Mouse (Mus musculus) neural tube, embryonic 11.5 days (tissue): ENCODE results near the gene Acsbg2. TPM values are rescaled to one million over a fixed set of nuclear protein-coding genes. Genes with fewer than 3 reads are reported as not detected.

Source experiments
- ATAC-seq: fragments of 200-750 bp; cut with Nextera tagmentation; 2 replicates; pipeline ENCODE4 v1.8.0; 2017; ENCODE audit warnings: moderate number of reproducible peaks, mild to moderate bottlenecking, moderate TSS enrichment, moderate library complexity; ENCODE audit not compliant: insufficient read depth, low FRiP score, low TSS enrichment
- DNase-seq: peaks from one replicate; pipeline ENCODE4 v3.0.0-alpha.2; 2015; ENCODE audit warnings: low spot score
- H3K27ac ChIP-seq: fragments of 300-500 bp; sonication (generic); 2 replicates; pipeline ENCODE4 v1.5.1; 2014; ENCODE audit warnings: low read depth, mild to moderate bottlenecking, low read length
- H3K27me3 ChIP-seq: fragments of 300-500 bp; sonication (generic); 2 replicates; pipeline ENCODE4 v1.6.1; 2014; ENCODE audit warnings: mild to moderate bottlenecking, low read length, mixed read lengths; ENCODE audit not compliant: control insufficient read depth, insufficient read depth
- H3K36me3 ChIP-seq: fragments of 300-500 bp; sonication (generic); 2 replicates; pipeline ENCODE4 v1.6.1; 2014; ENCODE audit warnings: mild to moderate bottlenecking, low read length, moderate library complexity, mixed read lengths; ENCODE audit not compliant: control insufficient read depth, insufficient read depth
- H3K4me1 ChIP-seq: fragments of 300-500 bp; sonication (generic); 2 replicates; pipeline ENCODE4 v1.6.1; 2014; ENCODE audit warnings: low read length, mixed read lengths; ENCODE audit not compliant: control insufficient read depth, insufficient read depth
- H3K4me2 ChIP-seq: fragments of 300-500 bp; sonication (generic); 2 replicates; pipeline ENCODE4 v1.6.1; 2014; ENCODE audit warnings: low read depth, mild to moderate bottlenecking, moderate library complexity
- H3K4me3 ChIP-seq: fragments of 300-500 bp; sonication (generic); 2 replicates; pipeline ENCODE4 v1.5.1; 2014; ENCODE audit warnings: low read depth, low read length
- H3K9ac ChIP-seq: fragments of 300-500 bp; sonication (generic); 2 replicates; pipeline ENCODE4 v1.6.1; 2014; ENCODE audit warnings: mild to moderate bottlenecking, low read length
- H3K9me3 ChIP-seq: fragments of 300-500 bp; sonication (generic); 2 replicates; pipeline ENCODE4 v1.6.1; 2016; ENCODE audit warnings: low read length; ENCODE audit not compliant: control insufficient read depth
- WGBS: fragments of 180-500 bp; shearing (Covaris S2); extraction: QIAGEN DNeasy Blood & Tissue Kit; methylation state at CpG from one replicate; pipeline ENCODE4 v1.1.7; 2014; 5-methylcytosine and 5-hydroxymethylcytosine counted together
- polyA plus RNA-seq: library from polyadenylated mRNA; unstranded; fragments of >200 nt; fragmentation: Nextera tagmentation; extraction: Ambion mirVana; gene quantifications from 2 replicates; pipeline ENCODE4 v1.2.1, GENCODE M21; 2014

The Acsbg2 gene
- polyA plus RNA-seq, 1 experiment from 2014 or later: not detected

DNA sequence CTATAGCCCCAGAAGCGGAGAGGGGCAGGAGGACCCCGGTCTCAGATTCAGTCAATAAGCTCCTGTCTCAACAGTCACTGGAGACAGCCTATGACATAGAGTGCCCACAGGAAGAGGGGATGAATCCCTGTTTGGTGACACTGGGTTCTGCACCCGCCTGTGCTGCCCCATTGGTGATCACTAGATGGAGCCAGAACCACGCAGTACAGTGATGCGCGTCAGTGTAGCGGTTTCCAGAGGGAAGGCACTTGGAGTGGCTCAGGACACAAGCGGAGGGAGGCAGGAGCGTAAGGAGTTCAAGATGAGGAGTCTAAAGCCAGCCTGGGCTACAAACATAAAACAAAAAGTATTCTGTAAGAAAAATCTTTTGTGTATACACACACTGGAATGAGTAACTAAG, 65.7 kb downstream of the Acsbg2 start:
- H3K9ac ChIP-seq: no peak overlapping the region
- H3K9me3 ChIP-seq: no peaks in the 10 kb centered on the region
- 10% methylated on average over 9 of the region's 9 CpGs for WGBS
- ATAC-seq (peak; percentile 81), DNase-seq (peak; percentile 85)
- no peak overlapping the region for H3K4me2 ChIP-seq
- peaks cover 14% of the 10 kb centered on the region for H3K4me1 ChIP-seq
- no peaks in the 10 kb centered on the region for H3K36me3 ChIP-seq
- H3K4me3 ChIP-seq: no peak overlapping the region
- H3K27ac ChIP-seq: no peak overlapping the region
- H3K27me3 ChIP-seq: no peaks in the 10 kb centered on the region

- no peaks in the 10 kb centered on the region for H3K27me3 ChIP-seq
- no peak overlapping the region for H3K4me3 ChIP-seq
- 72% methylated on average over 1 of the region's 1 CpGs for WGBS
- no peaks in the 10 kb centered on the region for H3K36me3 ChIP-seq
- no peaks in the 10 kb centered on the region for H3K9me3 ChIP-seq
- no peak overlapping the region for H3K9ac ChIP-seq
- H3K4me2 ChIP-seq: no peak overlapping the region
- H3K4me1 ChIP-seq: peaks cover 10% of the 10 kb centered on the region
- DNase-seq: no peak
- H3K27ac ChIP-seq: no peak overlapping the region
- no peak for ATAC-seq
These were observed 68.5 kb downstream of the Acsbg2 start for GRCm38 (mm10) chr17:56805784-56806183.

DNA sequence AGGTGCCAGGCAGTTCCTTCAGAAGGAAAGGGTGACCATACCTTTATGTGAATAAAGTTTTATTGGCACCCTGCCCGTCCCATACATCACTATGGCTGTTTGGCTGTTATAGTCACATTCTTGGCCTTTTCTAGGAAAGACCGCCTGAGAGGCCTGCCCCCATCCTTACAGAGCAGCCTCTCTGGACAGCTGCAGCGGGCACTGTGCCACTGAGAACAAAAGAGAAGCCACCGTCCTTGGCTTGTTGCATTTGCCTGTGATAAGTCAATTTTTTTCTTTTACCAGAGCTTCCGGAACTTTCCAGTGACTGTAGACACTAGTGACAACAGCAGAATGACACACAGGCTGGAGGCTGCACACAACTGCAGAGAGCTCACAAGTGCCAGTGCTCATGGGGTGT, 69.3 kb downstream of the Acsbg2 start:
- Histone ChIP-seq H3K9me3 (no peaks in the 10 kb centered on the region), H3K27me3 (no peaks in the 10 kb centered on the region), H3K4me2 (no peak overlapping the region), H3K27ac (no peak overlapping the region), H3K9ac (no peak overlapping the region), H3K4me3 (no peak overlapping the region), H3K4me1 (peaks cover 2% of the 10 kb centered on the region), H3K36me3 (no peaks in the 10 kb centered on the region)
- 79% methylated on average over 5 of the region's 5 CpGs for WGBS
- no peak for ATAC-seq
- no peak for DNase-seq

DNA sequence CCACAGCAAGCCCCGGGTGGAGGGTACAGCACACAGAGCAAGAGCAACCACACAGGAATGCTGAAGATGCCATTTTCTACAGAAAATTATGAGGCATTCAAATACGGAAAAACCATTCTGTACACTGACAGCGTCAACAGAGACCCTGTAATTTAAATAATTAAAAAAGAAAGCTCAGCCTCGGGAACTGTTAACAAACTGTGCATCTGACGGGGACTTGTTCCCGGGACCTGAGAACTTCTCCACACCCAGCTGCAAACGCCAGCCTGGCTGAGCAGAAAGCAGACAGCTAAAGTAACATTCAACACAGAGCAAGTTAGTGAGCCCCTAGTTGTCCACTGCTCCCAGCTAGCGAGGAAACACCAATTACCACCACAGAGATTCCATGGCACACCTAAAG, 72.2 kb downstream of the Acsbg2 start:
- H3K27me3 ChIP-seq: no peaks in the 10 kb centered on the region
- DNase-seq (no peak), ATAC-seq (no peak)
- H3K9me3 ChIP-seq: no peaks in the 10 kb centered on the region
- no peak overlapping the region for H3K27ac ChIP-seq
- H3K36me3 ChIP-seq: no peaks in the 10 kb centered on the region
- H3K4me1 ChIP-seq: no peaks in the 10 kb centered on the region
- no peak overlapping the region for H3K4me2 ChIP-seq
- 83% methylated on average over 8 of the region's 8 CpGs for WGBS
- H3K9ac ChIP-seq: no peak overlapping the region
- no peak overlapping the region for H3K4me3 ChIP-seq

GRCm38 (mm10) chr17:56799276-56799675, 75.0 kb downstream of the Acsbg2 start:
- H3K9ac ChIP-seq: no peak overlapping the region
- 74% methylated on average over 3 of the region's 3 CpGs for WGBS
- no peak overlapping the region for H3K27ac ChIP-seq
- DNase-seq (no peak), ATAC-seq (no peak)
- no peak overlapping the region for H3K4me3 ChIP-seq
- no peak overlapping the region for H3K4me2 ChIP-seq
- H3K36me3 ChIP-seq: no peaks in the 10 kb centered on the region
- no peaks in the 10 kb centered on the region for H3K4me1 ChIP-seq
- H3K27me3 ChIP-seq: no peaks in the 10 kb centered on the region
- H3K9me3 ChIP-seq: no peaks in the 10 kb centered on the region

DNA sequence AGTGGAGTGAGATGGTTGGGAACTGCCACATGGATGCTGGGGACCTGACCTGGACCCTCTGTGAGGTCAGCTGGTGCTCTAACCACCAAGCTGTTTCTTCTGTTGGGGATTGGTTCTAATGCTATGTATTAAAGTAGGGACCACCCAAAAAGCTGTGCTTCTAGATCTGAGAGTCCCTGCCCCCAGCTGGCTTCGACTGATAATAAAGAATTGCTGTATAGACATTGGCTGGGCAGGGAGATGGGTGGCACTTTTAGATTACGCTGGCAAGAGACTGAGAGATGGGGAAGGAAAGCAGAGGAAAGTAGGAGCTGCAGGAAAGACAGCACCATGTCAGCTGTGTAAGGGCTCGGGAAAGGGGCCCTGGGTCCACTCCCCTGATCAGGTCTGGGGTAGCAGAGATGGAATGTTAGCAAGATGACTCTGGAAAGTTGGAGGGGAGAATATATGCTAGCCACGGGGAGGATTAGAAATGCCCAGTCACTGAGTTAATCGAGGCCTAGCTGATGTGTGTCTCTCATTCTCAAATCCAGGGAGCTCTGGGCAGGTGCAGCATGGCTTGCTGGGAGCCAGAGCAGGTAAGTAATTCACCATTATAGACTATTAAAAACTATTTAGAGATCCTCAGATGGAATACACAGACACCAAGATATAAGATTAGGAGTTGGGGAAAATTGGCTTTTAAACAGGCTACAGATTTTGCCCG, 80.5 kb downstream of the Acsbg2 start:
- Histone ChIP-seq H3K9me3 (no peaks in the 10 kb centered on the region), H3K4me2 (no peak overlapping the region), H3K27ac (no peak overlapping the region), H3K36me3 (no peaks in the 10 kb centered on the region), H3K4me3 (no peak overlapping the region), H3K9ac (no peak overlapping the region), H3K27me3 (no peaks in the 10 kb centered on the region), H3K4me1 (no peaks in the 10 kb centered on the region)
- no peak for DNase-seq
- no peak for ATAC-seq
- 67% methylated on average over 6 of the region's 6 CpGs for WGBS

Other genes starting within 250 kb of the Acsbg2 start
- gene Lonp1, start 247.6 kb downstream of the Acsbg2 start, polyA plus RNA-seq: 56.0 and 56.3 TPM in 2 replicates
- gene Catsperd, start 246.3 kb downstream of the Acsbg2 start, polyA plus RNA-seq: 0.54 and 0.92 TPM in 2 replicates
- 112 and 119 TPM in 2 replicates for gene Ranbp3, start 201.2 kb downstream of the Acsbg2 start, polyA plus RNA-seq
- gene Ndufa11, start 156.7 kb downstream of the Acsbg2 start, polyA plus RNA-seq: 403 and 406 TPM in 2 replicates
- gene Vmac, start 156.4 kb downstream of the Acsbg2 start, polyA plus RNA-seq: 17.3 and 17.6 TPM in 2 replicates
- gene Nrtn, start 116.9 kb downstream of the Acsbg2 start, polyA plus RNA-seq: 5.8 and 6.3 TPM in 2 replicates
- gene Dus3l, start 109.7 kb downstream of the Acsbg2 start, polyA plus RNA-seq: 36.6 and 42.3 TPM in 2 replicates
- gene Prr22, start 104.2 kb downstream of the Acsbg2 start, polyA plus RNA-seq: 0.77 and 1.1 TPM in 2 replicates
- gene Rfx2, start 43.4 kb downstream of the Acsbg2 start, polyA plus RNA-seq: 3.9 and 4.9 TPM in 2 replicates
- gene 1700061G19Rik, start 1.0 kb upstream of the Acsbg2 start, polyA plus RNA-seq: 0.25 and 0.41 TPM in 2 replicates
- gene Mllt1, start 61.0 kb upstream of the Acsbg2 start, polyA plus RNA-seq: 31.2 and 36.4 TPM in 2 replicates
- not detected in 2 replicates for gene Acer1, start 107.7 kb upstream of the Acsbg2 start, polyA plus RNA-seq
- gene Clpp, start 115.9 kb upstream of the Acsbg2 start, polyA plus RNA-seq: 142 and 156 TPM in 2 replicates
- gene Alkbh7, start 122.9 kb upstream of the Acsbg2 start, polyA plus RNA-seq: 37.0 and 39.8 TPM in 2 replicates
- not detected in 2 replicates for gene Pspn, start 125.6 kb upstream of the Acsbg2 start, polyA plus RNA-seq
- gene Gtf2f1, start 136.8 kb upstream of the Acsbg2 start, polyA plus RNA-seq: 78.1 and 85.0 TPM in 2 replicates
- gene Gm17949, start 137.0 kb upstream of the Acsbg2 start, polyA plus RNA-seq: not detected in 2 replicates
- 45.4 and 46.2 TPM in 2 replicates for gene Khsrp, start 157.1 kb upstream of the Acsbg2 start, polyA plus RNA-seq
- gene Slc25a41, start 167.2 kb upstream of the Acsbg2 start, polyA plus RNA-seq: 0.20 TPM in 1 of 2 replicates, not detected in the other
- gene Crb3, start 184.7 kb upstream of the Acsbg2 start, polyA plus RNA-seq: 1.2 and 1.9 TPM in 2 replicates
- 16.8 and 18.5 TPM in 2 replicates for gene Slc25a23, start 185.4 kb upstream of the Acsbg2 start, polyA plus RNA-seq
- gene Dennd1c, start 204.1 kb upstream of the Acsbg2 start, polyA plus RNA-seq: 2.8 and 2.9 TPM in 2 replicates
- gene Tubb4a, start 213.3 kb upstream of the Acsbg2 start, polyA plus RNA-seq: 200 and 229 TPM in 2 replicates
- gene Tnfsf9, start 230.9 kb upstream of the Acsbg2 start, polyA plus RNA-seq: 6.1 and 6.8 TPM in 2 replicates